Mouse (Mus musculus) duodenum, adult 2 months (tissue): Measurements from ENCODE around the gene Zfp369. TPM values are rescaled to one million over a fixed set of nuclear protein-coding genes. Genes with fewer than 3 reads are reported as not detected.

Experiments
- polyA plus RNA-seq: library from polyadenylated mRNA; depleted of rRNA; stranded (reverse); fragments of >200 nt; gene quantifications from 2 replicates; pipeline ENCODE4 v1.2.3, GENCODE M21; 2012; ENCODE audit warnings: low replicate concordance; rRNA removed

The Zfp369 gene
- polyA plus RNA-seq, result 6.2 and 6.9 TPM in 2 replicates

GRCm38 (mm10) chr13:65278383-65279341 is at the start of gene Zfp369:
Gene Zfp369 (plus strand): TSS chr13:65278814.

GRCm38 (mm10) chr13:65259239-65259638 is 19.4 kb upstream of the Zfp369 start, which contains the start of gene Gm10775:
Gene Gm10775 (plus strand): TSS chr13:65259539.

Other genes starting within 250 kb of the Zfp369 start
- gene Spata31d1c, start 245.8 kb upstream of the Zfp369 start, polyA plus RNA-seq, result not detected in 2 replicates
- not detected in 2 replicates for gene Prss47, start 226.1 kb upstream of the Zfp369 start, polyA plus RNA-seq
- gene Mfsd14b, start 165.8 kb upstream of the Zfp369 start, polyA plus RNA-seq, result 10.9 and 16.7 TPM in 2 replicates
- not detected in 2 replicates for gene Olfr465-ps1, start 140.7 kb upstream of the Zfp369 start, polyA plus RNA-seq
- gene Olfr466, start 128.6 kb upstream of the Zfp369 start, polyA plus RNA-seq, result not detected in 2 replicates
- gene Nlrp4f, start 72.8 kb upstream of the Zfp369 start, polyA plus RNA-seq, result not detected in 2 replicates
- 0.20 TPM in 1 of 2 replicates, not detected in the other for gene Gm10775, start 19.3 kb upstream of the Zfp369 start, polyA plus RNA-seq
- gene Gm10139, start 233.9 kb downstream of the Zfp369 start, polyA plus RNA-seq, result not detected in 2 replicates